Mouse (Mus musculus): ENCODE measurements around the gene Gpm6b. TPM values are rescaled to one million over a fixed set of nuclear protein-coding genes. Genes with fewer than 3 reads are reported as not detected.

The Gpm6b gene
- 0.97 TPM in 1 of 3 replicates, not detected in the others for total RNA-seq (2017)

DNA sequence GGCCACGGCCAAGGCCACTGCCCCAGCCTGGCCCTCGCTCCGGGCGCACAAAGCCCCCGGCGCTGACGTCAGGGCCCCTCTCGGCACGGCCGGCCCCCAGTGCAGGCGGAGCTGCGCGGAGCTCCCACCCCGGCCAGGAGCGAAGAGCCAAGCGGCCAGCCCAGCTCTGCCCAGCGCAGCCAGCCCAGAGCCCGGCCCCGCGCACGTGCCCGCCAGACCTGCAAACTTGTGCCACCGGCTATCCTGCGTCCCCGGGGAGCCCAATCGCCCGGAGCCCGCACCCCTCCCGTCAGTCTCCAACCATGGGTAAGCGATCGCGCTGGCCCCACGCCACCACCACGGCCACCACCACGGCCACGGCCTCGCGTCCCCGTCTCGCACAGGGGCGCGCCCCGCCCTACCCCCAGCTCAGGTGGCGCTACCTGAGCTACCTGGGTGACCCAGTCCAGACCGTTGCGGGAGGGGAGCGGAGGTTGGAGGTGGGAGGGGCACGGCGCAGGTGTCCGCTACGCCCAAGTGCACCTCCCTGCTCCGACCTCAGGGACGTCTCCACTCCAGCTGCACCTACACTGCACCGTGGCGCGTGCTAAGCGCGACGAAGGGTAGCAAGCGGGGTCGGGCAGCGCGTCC is at the start of gene Gpm6b:
TSS of gene Gpm6b (plus strand) at position 81 of the 630 bp plus-strand sequence.
- no peak for ATAC-seq (replicated peaks; ENCODE audit: insufficient number of reproducible peaks, low FRiP score, low TSS enrichment, poor library complexity, severe bottlenecking)

DNA sequence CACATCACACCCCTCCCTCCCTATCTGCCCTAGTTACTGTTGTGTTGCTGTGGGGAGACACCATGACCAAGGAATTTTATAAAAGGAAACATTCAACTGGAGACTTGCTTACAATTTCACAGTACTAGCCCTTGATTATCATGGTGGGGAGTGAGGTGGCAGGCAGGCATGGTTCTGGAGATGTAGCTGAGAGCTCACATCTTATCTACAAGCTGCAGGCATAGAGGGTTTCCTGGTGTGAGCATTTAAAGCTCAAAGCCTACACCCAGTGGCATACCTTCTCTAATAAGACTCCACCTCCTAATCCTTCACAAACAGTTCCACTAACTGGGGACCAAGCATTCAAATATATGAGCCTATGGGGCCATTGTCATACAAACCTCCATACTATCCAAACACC is 42.4 kb upstream of the Gpm6b start:
- no peak for ATAC-seq (replicated peaks; ENCODE audit: insufficient number of reproducible peaks, low FRiP score, low TSS enrichment, poor library complexity, severe bottlenecking)

- no peak for ATAC-seq (replicated peaks; ENCODE audit: insufficient number of reproducible peaks, low FRiP score, low TSS enrichment, poor library complexity, severe bottlenecking)
Measured at GRCm38 (mm10) chrX:166198266-166198665, 40.4 kb upstream of the Gpm6b start.

DNA sequence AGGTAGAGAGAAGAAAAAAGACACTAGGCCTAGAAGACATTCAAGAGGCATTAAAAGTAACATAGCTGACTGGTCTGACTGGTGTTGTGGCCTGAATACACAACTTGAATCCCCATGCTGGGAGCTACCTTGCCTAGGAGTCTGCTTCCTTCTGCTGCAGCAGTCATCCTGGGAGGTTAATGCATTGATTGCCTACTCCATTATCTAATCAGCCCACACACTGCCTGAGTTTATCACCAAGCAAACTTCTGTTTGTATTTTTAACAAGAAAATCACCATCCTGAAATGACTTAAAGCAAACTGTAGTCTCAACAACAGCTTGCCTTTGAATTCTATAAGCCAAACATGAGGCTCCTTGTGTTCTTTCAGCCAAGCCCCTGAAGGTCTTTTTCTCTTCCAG is 38.9 kb upstream of the Gpm6b start:
- no peak for ATAC-seq (replicated peaks; ENCODE audit: insufficient number of reproducible peaks, low FRiP score, low TSS enrichment, poor library complexity, severe bottlenecking)

DNA sequence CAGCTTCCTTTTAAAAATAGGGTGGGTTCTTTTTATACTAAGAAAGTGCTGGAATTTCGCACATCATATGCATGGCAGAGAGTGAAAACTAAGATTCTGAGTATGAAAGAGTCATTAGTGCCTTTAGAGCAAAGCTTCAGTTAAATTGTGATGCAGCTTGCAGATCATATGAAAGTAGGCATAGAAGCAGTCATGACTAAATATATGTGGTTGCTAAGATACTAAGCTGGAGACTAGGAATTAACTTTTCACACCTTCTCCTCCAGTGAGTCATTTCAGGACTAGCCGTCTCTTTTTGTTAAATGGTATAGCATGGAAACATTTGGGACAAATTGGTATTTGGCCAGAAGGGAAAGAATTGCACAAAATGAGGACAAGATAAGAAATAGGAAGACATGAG is 24.1 kb upstream of the Gpm6b start:
- no peak for ATAC-seq (replicated peaks; ENCODE audit: insufficient number of reproducible peaks, low FRiP score, low TSS enrichment, poor library complexity, severe bottlenecking)

DNA sequence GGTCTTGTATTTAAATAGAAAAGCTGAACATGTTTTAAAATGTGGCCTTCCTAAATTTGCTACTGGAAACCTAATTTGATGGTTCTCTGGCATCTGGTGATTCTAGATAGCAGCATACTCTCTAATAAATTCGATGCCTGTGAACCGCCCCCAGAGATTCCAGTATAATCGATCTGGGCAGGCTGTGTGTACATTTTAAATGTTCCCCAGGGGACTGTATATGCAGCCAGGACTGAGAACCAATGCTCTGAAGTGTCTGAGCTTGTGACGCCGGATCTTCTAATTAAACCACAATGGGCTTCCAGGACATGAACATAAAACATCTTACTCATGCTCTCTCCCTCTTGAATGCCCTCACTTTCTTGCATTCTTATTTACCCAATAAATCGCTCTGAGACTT is 22.5 kb upstream of the Gpm6b start:
- no peak for ATAC-seq (replicated peaks; ENCODE audit: insufficient number of reproducible peaks, low FRiP score, low TSS enrichment, poor library complexity, severe bottlenecking)

GRCm38 (mm10) chrX:166216720-166217119 is 22.0 kb upstream of the Gpm6b start:
- no peak for ATAC-seq (replicated peaks; ENCODE audit: insufficient number of reproducible peaks, low FRiP score, low TSS enrichment, poor library complexity, severe bottlenecking)

DNA sequence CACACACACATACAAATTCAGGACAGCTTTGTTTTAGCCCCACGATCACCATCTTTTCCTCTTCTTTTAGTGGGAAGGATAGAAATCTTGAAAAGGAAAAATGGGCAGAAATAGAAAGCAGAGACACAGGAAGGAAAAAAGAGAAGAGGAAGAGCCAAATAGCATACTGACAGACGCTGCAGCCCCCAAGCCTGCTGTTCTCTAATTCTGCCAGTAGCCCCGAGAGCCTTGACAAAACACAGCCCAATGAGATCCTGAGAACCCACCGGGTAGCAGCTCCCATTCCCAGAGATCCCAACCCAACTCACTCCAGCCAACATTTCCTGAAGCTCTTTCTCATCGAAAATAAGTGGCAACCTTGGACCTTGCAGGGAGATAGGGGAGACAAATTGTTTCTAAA is 19.4 kb upstream of the Gpm6b start:
- ATAC-seq (replicated peaks; ENCODE audit: insufficient number of reproducible peaks, low FRiP score, low TSS enrichment, poor library complexity, severe bottlenecking): no peak

DNA sequence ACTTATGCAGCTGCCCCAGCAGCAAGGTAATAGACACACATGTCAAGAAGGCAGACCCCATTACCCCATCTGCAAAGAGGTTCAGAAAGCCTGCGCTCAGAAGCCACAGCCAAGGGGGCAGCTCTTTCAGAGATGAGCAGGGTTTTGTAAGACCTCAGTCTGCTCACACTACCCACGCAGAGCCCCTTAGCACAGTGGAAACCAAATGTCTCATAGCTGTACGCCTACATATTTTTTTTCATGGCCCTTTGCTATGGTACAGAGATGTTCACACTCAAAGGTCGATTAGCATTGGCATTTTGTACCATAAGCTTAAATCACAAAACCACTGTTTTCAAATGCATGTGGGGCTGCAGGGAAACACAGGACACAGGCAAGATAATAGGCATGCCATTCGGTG is 11.9 kb upstream of the Gpm6b start:
- ATAC-seq (replicated peaks; ENCODE audit: insufficient number of reproducible peaks, low FRiP score, low TSS enrichment, poor library complexity, severe bottlenecking): no peak

DNA sequence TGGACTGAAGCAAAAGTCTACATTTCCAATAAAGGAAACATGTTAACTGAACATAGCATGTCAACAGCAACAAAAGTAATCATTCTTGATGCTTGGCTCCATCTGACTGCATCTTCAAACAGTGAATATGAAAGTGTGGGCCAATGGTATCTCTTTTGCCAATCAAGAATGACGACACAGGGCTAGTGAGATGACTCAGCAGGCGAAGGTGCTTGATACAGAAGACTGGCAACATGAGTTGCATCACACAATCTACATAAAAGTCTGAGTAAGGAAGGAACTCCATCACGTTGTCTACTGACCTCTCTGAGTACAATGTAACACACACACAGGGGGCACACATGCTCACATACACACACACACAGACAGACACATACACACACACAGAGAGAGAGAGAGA is 9.0 kb upstream of the Gpm6b start:
- no peak for ATAC-seq (replicated peaks; ENCODE audit: insufficient number of reproducible peaks, low FRiP score, low TSS enrichment, poor library complexity, severe bottlenecking)

GRCm38 (mm10) chrX:166230515-166231267 is 8.0 kb upstream of the Gpm6b start:
- ATAC-seq (replicated peaks; ENCODE audit: insufficient number of reproducible peaks, low FRiP score, low TSS enrichment, poor library complexity, severe bottlenecking): no peak

DNA sequence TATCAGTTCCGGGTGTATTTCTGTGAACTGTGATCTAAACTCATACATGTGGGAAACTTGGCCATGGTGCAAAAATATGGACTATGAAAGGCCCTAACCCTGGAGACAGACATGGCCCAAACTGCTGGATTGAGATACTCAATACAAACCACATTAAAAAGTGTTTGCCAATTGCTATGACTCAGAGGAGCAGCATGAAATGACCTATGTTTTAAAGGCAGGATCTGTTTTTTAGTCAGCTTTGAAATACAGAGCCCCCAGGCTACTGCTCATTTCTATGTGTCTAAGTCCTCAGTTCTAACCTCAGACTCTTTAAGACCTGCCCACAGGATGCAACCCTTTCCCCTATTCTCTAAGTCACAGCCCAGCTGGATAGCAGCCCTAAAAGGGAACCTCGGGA is 2.6 kb upstream of the Gpm6b start:
- no peak for ATAC-seq (replicated peaks; ENCODE audit: insufficient number of reproducible peaks, low FRiP score, low TSS enrichment, poor library complexity, severe bottlenecking)

GRCm38 (mm10) chrX:166239520-166239919 is 809 bp downstream of the Gpm6b start:
- ATAC-seq (replicated peaks; ENCODE audit: insufficient number of reproducible peaks, low FRiP score, low TSS enrichment, poor library complexity, severe bottlenecking): no peak

GRCm38 (mm10) chrX:166240751-166241150 is 2.0 kb downstream of the Gpm6b start:
- no peak for ATAC-seq (replicated peaks; ENCODE audit: insufficient number of reproducible peaks, low FRiP score, low TSS enrichment, poor library complexity, severe bottlenecking)

GRCm38 (mm10) chrX:166243261-166243885 is 4.7 kb downstream of the Gpm6b start:
- ATAC-seq (replicated peaks; ENCODE audit: insufficient number of reproducible peaks, low FRiP score, low TSS enrichment, poor library complexity, severe bottlenecking): no peak

DNA sequence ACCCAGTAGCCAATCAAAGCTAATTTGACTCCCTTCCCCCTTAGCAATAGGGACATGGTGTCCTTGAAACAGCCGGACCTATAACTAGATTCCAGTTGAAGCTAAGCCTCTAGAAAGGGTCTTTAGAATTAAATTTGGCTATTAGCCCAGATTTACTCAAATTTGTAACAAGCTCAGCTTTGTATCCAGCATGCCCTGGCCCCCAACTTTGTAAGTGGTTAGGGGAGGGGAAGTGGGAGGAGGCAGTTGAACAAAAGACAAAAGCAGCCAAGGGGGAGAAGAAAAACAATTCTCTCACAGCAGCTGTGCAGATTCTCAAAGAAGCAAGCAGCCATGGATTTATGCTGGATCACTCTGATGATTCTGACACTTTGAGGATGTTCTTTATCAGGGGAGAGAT is 32.8 kb downstream of the Gpm6b start:
- ATAC-seq (replicated peaks; ENCODE audit: insufficient number of reproducible peaks, low FRiP score, low TSS enrichment, poor library complexity, severe bottlenecking): no peak

GRCm38 (mm10) chrX:166272646-166273045 is 33.9 kb downstream of the Gpm6b start:
- no peak for ATAC-seq (replicated peaks; ENCODE audit: insufficient number of reproducible peaks, low FRiP score, low TSS enrichment, poor library complexity, severe bottlenecking)

GRCm38 (mm10) chrX:166279861-166280260 is 41.1 kb downstream of the Gpm6b start:
- ATAC-seq (replicated peaks; ENCODE audit: insufficient number of reproducible peaks, low FRiP score, low TSS enrichment, poor library complexity, severe bottlenecking): no peak

GRCm38 (mm10) chrX:166286760-166287483 is 48.2 kb downstream of the Gpm6b start:
- ATAC-seq (replicated peaks; ENCODE audit: insufficient number of reproducible peaks, low FRiP score, low TSS enrichment, poor library complexity, severe bottlenecking): no peak
